Mouse (Mus musculus) forebrain, postnatal 0 days (tissue): Measurements from ENCODE around the gene Sdhaf1. TPM values are rescaled to one million over a fixed set of nuclear protein-coding genes. Genes with fewer than 3 reads are reported as not detected.
A peak's percentile ranks its signal among the peaks of the same experiment; 100 is the strongest.

ENCODE experiments used
- ATAC-seq: fragments of 200-750 bp; cut with Nextera tagmentation; 2 replicates; pipeline ENCODE4 v1.8.0; 2017; ENCODE audit warnings: mild to moderate bottlenecking, moderate library complexity
- DNase-seq: peaks from one replicate; pipeline ENCODE4 v3.0.0-alpha.2; 2015
- H3K27ac ChIP-seq: fragments of 300-500 bp; sonication (generic); 2 replicates; pipeline ENCODE4 v1.5.1; 2014; ENCODE audit warnings: low read depth, mild to moderate bottlenecking, antibody characterized with exemption, low read length, moderate library complexity, mixed read lengths
- H3K27me3 ChIP-seq: fragments of 300-500 bp; sonication (generic); 2 replicates; pipeline ENCODE4 v1.6.1; 2014; ENCODE audit warnings: mild to moderate bottlenecking, low read length, mixed read lengths; ENCODE audit not compliant: insufficient read depth
- H3K36me3 ChIP-seq: fragments of 300-500 bp; sonication (generic); 2 replicates; pipeline ENCODE4 v1.6.1; 2014; ENCODE audit warnings: mild to moderate bottlenecking, moderate library complexity; ENCODE audit not compliant: insufficient read depth
- H3K4me1 ChIP-seq: fragments of 300-500 bp; sonication (generic); 2 replicates; pipeline ENCODE4 v1.6.1; 2014; ENCODE audit warnings: antibody characterized with exemption; ENCODE audit not compliant: insufficient read depth
- H3K4me2 ChIP-seq: fragments of 300-500 bp; sonication (generic); 2 replicates; pipeline ENCODE4 v1.6.1; 2014; ENCODE audit warnings: low read depth, mild to moderate bottlenecking, moderate library complexity
- H3K4me3 ChIP-seq: fragments of 300-500 bp; sonication (generic); 2 replicates; pipeline ENCODE4 v1.5.1; 2014; ENCODE audit warnings: low read depth, low read length, mixed read lengths
- H3K9ac ChIP-seq: fragments of 300-500 bp; sonication (generic); 2 replicates; pipeline ENCODE4 v1.6.1; 2014; ENCODE audit warnings: mild to moderate bottlenecking
- H3K9me3 ChIP-seq: fragments of 300-500 bp; sonication (generic); 2 replicates; pipeline ENCODE4 v1.6.1; 2016; ENCODE audit warnings: low read length
- CTCF ChIP-seq: sonication (generic); IDR thresholded peaks from 2 replicates; pipeline ENCODE4 v1.5.1; 2016; ENCODE audit warnings: antibody characterized with exemption, control low read depth, low read depth
- WGBS: fragments of 180-500 bp; shearing (Covaris S2); extraction: QIAGEN DNeasy Blood & Tissue Kit; methylation state at CpG from one replicate; pipeline ENCODE4 v1.1.7; 2014; 5-methylcytosine and 5-hydroxymethylcytosine counted together
- polyA plus RNA-seq: library from polyadenylated mRNA; unstranded; fragments of >200 nt; fragmentation: Nextera tagmentation; extraction: Ambion mirVana; gene quantifications from 2 replicates; pipeline ENCODE4 v1.2.1, GENCODE M21; 2015
- total RNA-seq: library from RNA; depleted of rRNA; stranded (reverse); fragments of >200 nt; gene quantifications from 2 replicates; pipeline ENCODE4 v1.2.3, GENCODE M21; 2014

The Sdhaf1 gene
- total and polyA plus RNA-seq, 2 experiments from 2014 or later = 9.8 to 18.4 TPM

DNA sequence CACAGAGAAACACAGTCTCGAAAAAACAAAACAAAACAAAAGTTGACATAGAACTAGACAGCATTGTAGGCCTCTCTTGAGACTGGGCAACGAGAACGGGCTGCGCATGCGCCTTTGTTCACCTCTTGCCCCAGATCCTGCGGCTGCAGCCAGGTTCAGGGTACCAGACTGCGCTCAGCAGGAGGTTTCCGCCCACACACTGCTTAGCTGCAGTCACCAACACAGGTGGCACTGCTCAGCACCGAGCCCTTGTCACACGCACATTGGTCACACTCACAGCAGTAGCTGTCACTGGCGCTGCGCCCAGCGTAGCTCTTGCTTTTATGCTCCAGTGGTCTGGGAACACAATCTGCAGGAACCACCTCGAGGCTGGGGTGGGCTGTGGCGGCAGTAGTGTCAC is 3.4 kb upstream of the Sdhaf1 start:
- Histone ChIP-seq H3K27ac (no peak overlapping the region), H3K4me2 (no peak overlapping the region), H3K9me3 (no peaks in the 10 kb centered on the region), H3K27me3 (no peaks in the 10 kb centered on the region), H3K36me3 (no peaks in the 10 kb centered on the region), H3K4me3 (no peak overlapping the region), H3K9ac (no peak overlapping the region), H3K4me1 (peaks cover 3% of the 10 kb centered on the region)
- 55% methylated on average over 15 of the region's 15 CpGs for WGBS
- DNase-seq (no peak), ATAC-seq (no peak)
- no peak for TF ChIP-seq CTCF

DNA sequence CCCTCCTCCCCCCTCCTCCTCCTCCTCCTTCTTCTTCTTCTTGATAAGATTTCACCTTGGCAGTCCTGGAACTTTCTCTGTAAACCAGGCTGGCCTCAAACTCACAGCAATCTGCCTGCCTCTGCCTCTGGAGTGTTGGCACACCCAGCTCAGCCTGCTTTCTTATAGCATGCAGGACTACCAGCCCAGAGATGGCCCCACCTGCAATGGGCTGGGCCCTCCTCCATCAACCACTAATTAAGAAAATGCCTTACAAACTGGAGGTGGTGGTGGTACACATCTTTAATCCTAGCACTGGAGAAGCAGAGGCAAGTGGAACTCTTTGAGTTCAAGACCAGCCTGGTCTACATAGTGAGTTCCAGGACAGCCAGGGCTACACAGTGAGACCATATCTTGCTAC is 2.7 kb upstream of the Sdhaf1 start:
- no peak for ATAC-seq
- no peak overlapping the region for H3K9ac ChIP-seq
- no peak overlapping the region for H3K4me3 ChIP-seq
- H3K4me2 ChIP-seq = no peak overlapping the region
- no peak for DNase-seq
- H3K27ac ChIP-seq = no peak overlapping the region
- H3K4me1 ChIP-seq = peaks cover under 1% of the 10 kb centered on the region
- no peaks in the 10 kb centered on the region for H3K27me3 ChIP-seq
- no peaks in the 10 kb centered on the region for H3K36me3 ChIP-seq
- H3K9me3 ChIP-seq = no peaks in the 10 kb centered on the region
- no peak for TF ChIP-seq CTCF

DNA sequence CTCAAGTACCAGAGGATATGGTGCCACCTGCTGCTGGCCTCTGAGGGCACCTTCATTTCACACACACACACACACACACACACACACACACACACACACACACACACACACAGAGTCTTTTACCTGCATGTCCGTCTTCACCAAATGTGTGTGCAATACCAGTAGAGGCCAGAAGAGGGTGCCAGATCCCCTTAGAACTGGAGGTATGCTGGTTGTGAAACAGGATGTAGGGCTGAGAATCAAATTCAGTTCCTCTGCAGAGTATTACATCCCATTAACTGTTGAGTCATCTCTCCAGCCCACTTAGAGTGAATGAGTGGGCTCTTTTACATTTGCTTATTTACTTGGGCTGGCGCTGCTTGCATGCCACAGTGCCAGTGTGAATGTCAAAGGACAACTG is 1.7 kb upstream of the Sdhaf1 start:
- H3K27ac ChIP-seq = no peak overlapping the region
- peaks cover 7% of the 10 kb centered on the region for H3K4me1 ChIP-seq
- ATAC-seq (no peak), DNase-seq (no peak)
- no peaks in the 10 kb centered on the region for H3K36me3 ChIP-seq
- H3K4me2 ChIP-seq = no peak overlapping the region
- 49% methylated on average over 2 of the region's 2 CpGs for WGBS
- TF ChIP-seq CTCF = peak; percentile 67
- H3K9ac ChIP-seq = no peak overlapping the region
- H3K4me3 ChIP-seq = no peak overlapping the region
- no peaks in the 10 kb centered on the region for H3K27me3 ChIP-seq
- no peaks in the 10 kb centered on the region for H3K9me3 ChIP-seq

DNA sequence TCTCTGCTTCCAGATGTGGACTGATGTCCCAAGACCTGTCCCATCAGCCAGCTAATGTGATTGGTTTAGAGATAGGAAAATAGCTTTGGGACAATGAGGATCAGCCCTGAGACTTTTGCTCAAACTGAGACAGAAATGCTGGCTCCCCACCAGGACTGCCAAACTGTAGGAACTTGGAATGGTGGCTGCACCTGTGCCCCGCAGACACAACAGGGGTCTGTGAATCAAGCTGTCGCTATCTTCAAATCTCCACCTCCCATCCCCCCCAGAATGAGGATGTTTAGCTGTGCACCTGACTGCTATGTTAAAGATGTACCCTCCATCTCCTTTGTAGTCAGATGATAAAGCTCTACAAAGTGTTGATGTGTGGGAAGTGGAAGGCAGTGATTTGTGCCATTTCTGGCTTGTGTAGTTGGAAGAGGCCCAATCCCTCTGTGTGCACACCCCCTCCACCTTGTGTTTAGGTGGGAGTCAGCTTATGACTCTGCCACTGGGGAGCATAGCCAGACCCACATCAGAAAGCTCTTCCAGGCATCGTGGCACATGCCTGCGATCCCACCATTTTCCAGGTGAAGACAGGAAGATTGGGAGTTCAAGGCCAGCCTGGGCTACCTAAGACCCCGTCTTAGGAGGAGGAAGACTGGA is 727 bp upstream of the Sdhaf1 start:
- no peak for TF ChIP-seq CTCF
- Histone ChIP-seq H3K4me2 (no peak overlapping the region), H3K4me3 (no peak overlapping the region), H3K27me3 (no peaks in the 10 kb centered on the region), H3K9me3 (no peaks in the 10 kb centered on the region), H3K36me3 (no peaks in the 10 kb centered on the region), H3K27ac (no peak overlapping the region), H3K4me1 (peaks cover 7% of the 10 kb centered on the region), H3K9ac (no peak overlapping the region)
- ATAC-seq = no peak
- no peak for DNase-seq
- WGBS = 86% methylated on average over 5 of the region's 5 CpGs

DNA sequence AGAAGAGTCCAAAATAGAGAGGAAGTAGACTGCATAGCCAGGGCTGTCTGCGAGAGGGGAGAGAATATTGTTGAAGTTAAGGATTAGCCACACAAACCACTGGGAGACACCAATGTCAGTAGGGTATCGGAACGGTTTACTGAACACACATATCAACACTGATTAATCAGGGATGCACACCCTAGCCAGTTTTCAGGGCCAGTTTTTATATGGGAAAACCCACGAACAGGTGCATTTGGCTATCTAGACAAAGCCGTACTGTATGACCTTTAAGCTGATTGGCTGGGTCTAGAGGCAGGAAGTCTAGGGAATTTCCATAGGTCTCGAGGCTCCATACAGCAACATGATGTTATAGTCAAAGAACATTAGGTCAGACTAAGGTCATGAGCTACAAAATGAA is 830 bp downstream of the Sdhaf1 start:
- Histone ChIP-seq H3K9me3 (no peaks in the 10 kb centered on the region), H3K4me2 (peak overlapping the region; percentile 80), H3K36me3 (no peaks in the 10 kb centered on the region), H3K9ac (no peak overlapping the region), H3K4me1 (peaks cover 7% of the 10 kb centered on the region), H3K27me3 (no peaks in the 10 kb centered on the region), H3K4me3 (no peak overlapping the region), H3K27ac (no peak overlapping the region)
- ATAC-seq (no peak), DNase-seq (no peak)
- WGBS = 31% methylated on average over 6 of the region's 6 CpGs
- TF ChIP-seq CTCF = no peak

DNA sequence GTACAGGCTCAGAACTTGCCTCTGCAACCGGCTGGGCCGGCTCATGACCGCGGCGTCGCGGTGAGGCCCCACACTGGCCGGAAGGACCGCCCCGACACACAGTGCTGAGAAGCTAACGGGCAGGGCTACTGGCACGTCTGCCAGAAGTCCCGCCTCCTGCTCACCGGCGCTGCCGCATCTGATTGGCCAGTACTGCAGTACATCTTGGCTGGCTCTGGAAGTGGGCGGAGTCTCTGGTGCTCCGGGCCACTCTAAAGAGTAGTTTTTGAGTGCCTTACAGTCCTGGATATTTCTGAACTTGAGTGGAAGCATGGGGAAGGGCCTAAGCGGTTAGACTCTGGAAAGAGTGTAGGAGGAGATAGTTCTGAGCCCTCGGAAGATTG is 1.4 kb downstream of the Sdhaf1 start:
- H3K4me3 ChIP-seq = peak overlapping the region; percentile 71
- H3K9me3 ChIP-seq = no peaks in the 10 kb centered on the region
- peaks cover 7% of the 10 kb centered on the region for H3K4me1 ChIP-seq
- TF ChIP-seq CTCF = no peak
- H3K27me3 ChIP-seq = no peaks in the 10 kb centered on the region
- ATAC-seq = peak; percentile 100
- peak overlapping the region; percentile 68 for H3K9ac ChIP-seq
- H3K4me2 ChIP-seq = peak overlapping the region; percentile 80
- H3K36me3 ChIP-seq = no peaks in the 10 kb centered on the region
- peak; percentile 96 for DNase-seq
- H3K27ac ChIP-seq = peak overlapping the region; percentile 77
- WGBS = 1% methylated on average over 20 of the region's 20 CpGs

DNA sequence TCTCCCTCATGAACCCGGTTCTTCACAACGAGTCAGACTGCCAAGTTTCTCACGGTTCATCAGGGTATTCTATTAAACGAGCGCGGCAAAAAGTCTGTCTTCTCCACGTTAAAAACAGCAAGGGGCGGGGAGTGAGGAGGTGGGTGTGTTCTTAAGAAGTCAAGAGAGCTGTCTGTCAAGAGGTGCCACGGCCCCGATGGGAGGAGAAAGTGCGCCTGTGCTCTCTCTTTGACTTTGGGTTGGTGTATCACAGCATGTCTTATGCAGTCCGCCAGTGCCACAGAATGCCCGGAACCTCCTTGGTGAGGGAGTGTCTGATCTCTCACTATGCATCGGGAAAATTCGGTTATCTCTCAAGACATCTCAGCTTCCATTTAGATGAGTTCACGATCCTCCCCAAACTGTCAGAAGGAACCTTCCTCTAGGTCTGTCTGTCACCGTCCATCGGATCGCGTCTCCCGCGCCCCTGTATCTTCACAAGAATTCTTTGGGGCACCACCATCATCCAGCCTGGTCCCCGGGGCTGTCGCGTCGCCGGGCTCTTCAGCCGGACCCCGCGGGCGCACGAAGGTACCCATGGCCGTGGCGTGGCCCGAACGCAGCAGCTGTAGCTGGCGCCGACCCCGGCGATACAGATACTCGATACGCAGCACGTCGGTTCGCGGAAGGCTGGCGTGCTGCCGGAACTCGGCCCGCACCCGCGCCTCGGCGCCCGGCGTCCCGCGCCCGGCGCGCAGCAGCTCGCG is 2.0 kb downstream of the Sdhaf1 start, which contains the start of gene E130208F15Rik:
E130208F15Rik (plus strand) TSS at position 202 of the 746 bp plus-strand sequence.
- ATAC-seq (peak; percentile 71), DNase-seq (peak; percentile 72)
- peak within 1 kb of the TSS; percentile 80 for H3K4me2 ChIP-seq
- H3K9me3 ChIP-seq = no peaks in the 10 kb centered on the region
- H3K27ac ChIP-seq = peak within 1 kb of the TSS; percentile 77
- peaks cover 7% of the 10 kb centered on the region for H3K4me1 ChIP-seq
- WGBS = under 1% methylated on average over 63 of the region's 63 CpGs
- no peaks in the 10 kb centered on the region for H3K27me3 ChIP-seq
- H3K9ac ChIP-seq = peak within 1 kb of the TSS; percentile 68
- H3K4me3 ChIP-seq = peak within 1 kb of the TSS; percentile 71
- no peaks in the 10 kb centered on the region for H3K36me3 ChIP-seq
- no peak for TF ChIP-seq CTCF
